Mouse (Mus musculus) large intestine, adult 2 months (tissue): ENCODE data around the gene Bcl6. TPM values are rescaled to one million over a fixed set of nuclear protein-coding genes. Genes with fewer than 3 reads are reported as not detected.

ENCODE experiments used
- DNase-seq: peaks from one replicate; pipeline ENCODE4 v3.0.0-alpha.2; 2012; ENCODE audit warnings: low read depth, low spot score
- WGBS: fragments of 180-500 bp; shearing (Covaris S2); methylation state at CpG from one replicate; pipeline ENCODE4 v1.1.7; 2018; 5-methylcytosine and 5-hydroxymethylcytosine counted together
- polyA plus RNA-seq: library from polyadenylated mRNA; depleted of rRNA; stranded (reverse); fragments of >200 nt; gene quantifications from 2 replicates; pipeline ENCODE4 v1.2.3, GENCODE M21; 2012; rRNA removed

Bcl6 gene
- polyA plus RNA-seq, 1 experiment = 8.7 TPM

DNA sequence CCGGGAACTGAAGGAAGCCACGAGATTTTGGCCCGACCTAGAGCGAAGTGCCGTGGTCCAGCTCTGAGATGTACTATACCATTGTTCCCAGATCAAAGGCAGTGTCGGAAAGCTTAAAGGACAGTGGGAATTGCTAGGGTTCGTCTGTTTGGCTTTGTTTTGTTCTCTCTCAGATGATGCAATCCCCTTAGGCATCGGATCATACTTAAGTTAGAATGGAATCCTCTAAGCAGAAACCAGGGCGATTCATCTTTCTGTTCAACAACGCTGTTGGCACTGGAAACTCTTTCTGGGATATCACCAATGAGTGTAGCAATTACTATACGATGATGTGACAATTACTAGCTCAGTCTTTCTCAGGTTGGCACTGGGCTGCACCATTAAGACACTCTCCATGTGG, 56.4 kb downstream of the Bcl6 start, which contains the start of gene Rtp2:
Rtp2 (minus strand) TSS at position 101 of the 400 bp plus-strand sequence.
- 79% methylated on average over 11 of the region's 11 CpGs for WGBS
- DNase-seq = no peak

DNA sequence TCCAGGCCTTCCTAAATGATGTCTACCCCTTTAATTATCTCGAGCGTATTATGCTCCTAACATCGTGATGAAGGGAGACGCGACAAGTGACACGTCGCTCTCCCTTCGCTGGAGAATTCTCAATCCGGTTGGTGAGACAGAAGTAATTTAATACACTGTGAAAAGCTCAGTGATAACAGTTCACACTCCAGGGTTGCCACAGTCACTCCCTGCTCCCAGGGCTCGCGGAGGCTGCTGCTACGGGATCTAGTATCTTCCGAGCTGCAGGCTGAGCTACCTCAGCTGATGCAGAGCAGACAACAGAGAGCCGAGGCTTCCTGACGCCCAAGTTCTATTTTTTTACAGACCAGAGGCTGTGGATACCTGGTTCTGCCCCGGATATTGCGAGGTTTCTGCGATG, 57.4 kb downstream of the Bcl6 start:
- 74% methylated on average over 18 of the region's 18 CpGs for WGBS
- no peak for DNase-seq

DNA sequence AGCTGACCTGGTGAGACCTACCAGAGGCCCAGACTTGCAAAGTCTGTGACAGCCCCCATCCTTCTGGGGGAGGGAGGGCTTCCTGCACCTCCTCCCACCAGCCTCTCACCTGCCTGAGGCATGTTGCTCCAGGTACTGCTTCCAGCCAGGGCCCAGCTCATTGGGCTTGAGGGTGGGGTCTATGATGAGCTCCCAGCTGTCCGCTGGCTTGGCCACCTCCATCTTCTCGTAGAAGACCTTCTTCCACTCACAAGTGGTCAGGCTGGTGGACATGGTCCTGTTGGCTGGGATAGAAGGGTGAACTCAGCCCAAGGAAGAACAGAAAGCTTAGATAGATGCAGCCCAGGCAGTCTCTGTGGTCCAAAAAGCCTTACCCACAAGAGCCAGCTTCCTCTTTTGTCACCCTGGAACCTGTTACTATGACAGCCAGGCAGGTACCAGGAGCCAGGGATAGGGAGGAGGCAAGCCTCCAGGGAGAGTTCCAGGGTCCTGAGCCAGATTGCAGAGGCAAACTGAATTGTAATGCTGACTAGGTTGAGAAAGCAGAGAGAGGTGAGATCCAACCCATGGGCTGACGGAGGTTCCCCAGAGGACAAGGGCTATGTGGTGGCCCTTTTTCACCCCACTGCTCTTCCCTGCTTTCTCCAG, 58.1 kb downstream of the Bcl6 start:
- no peak for DNase-seq
- 73% methylated on average over 3 of the region's 3 CpGs for WGBS

DNA sequence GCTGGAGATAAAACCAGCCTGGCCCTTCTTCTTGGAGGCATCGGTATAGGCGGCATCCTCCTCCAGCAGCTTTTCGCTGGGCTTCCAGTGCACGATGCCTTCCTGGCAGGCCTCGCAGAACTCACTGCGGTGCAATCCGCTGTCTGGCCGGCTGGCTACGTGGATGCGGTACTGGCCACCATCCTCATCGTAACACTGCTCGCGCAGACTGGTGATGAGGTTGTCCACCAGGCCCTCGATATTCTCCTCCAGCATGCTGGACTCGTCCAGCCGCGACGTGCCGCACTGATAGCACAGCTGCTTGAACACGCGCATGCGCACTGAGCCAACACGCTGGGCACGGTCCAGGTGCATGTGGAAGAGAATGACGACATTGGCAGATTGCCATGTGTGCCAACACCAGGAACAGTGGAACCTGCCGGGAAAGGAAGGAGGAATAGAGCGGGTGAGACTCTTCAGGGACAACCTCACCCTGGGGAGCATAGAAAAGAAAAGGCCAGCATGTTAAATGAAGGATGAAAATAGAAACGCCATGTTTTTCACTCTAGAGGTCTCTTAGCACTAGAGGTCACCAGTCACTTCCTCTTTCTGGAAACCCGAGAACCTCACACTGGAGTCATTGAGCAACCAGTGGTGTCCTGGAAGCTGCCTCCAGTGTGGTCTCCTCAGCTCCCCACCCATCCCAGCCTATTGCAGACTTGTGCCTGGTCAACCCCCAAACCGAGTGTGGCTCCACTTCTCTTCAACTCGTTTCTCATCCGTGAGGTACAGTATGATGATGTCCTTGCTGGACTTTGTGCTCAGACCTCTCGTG, 61.1 kb downstream of the Bcl6 start:
- DNase-seq = no peak
- WGBS = 86% methylated on average over 33 of the region's 33 CpGs

DNA sequence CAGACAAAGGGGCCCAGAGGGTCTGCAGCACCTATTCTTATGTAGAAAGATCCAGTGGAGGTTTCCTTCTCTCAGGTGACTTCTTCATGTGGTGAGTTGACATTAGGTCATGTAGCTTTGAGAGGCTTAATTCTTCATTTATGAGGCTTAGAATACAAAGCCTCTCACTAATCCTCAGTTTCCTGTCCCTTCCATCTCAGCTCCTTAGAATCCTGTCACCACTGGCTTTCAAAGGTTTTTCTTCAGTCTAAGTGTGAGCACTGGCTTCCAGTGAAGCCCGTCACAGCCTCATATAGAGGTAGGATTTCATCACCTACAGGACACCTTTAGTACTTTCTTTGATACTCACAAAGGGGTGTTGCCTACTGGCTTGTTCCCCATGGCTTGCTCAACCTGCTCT, 65.7 kb downstream of the Bcl6 start:
- 84% methylated on average over 1 of the region's 1 CpGs for WGBS
- DNase-seq = no peak

DNA sequence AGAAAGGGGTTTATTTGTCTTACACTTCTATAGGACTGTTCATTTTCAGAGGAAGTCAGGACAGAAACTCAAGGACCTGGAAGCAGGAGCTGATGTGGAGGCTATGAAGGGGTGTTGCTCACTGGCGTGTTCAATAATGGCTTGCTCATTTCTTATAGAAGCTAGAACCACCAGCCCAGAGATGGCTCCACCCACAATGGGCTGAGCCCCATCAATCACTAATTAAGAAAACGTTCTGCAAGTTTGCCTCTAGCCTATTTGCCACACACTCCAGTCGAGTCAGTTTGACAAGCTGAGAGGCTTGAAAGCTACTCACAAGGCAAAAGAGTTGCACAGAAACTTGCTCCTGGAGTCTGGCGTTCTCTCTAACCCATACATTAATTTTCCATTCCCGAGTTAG, 67.0 kb downstream of the Bcl6 start:
- WGBS = 70% methylated on average over 5 of the region's 5 CpGs
- DNase-seq = no peak

DNA sequence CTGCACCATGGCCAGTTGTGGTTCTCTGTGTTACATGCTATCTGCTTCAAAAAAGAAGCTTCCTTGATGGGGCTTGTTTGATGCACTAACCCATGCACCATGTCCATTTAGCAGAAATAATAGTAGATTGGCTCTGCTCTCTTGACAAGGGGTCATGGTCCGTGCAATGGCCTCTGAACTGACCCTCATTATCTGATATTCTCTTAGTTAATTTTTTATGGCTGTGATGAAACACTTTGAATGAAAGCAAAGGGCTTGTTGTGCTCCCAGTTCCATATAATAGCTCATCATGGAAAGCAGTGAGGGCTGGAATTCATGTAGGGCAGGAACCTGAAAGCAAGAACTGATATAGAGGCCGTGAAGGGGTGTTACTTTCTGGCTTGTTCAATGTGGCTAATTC, 69.2 kb downstream of the Bcl6 start:
- no peak for DNase-seq
- 64% methylated on average over 2 of the region's 2 CpGs for WGBS

Other genes with a start within 250 kb of the Bcl6 start
- 61.1 and 89.6 TPM in 2 replicates for gene Sst, start 97.9 kb downstream of the Bcl6 start, polyA plus RNA-seq
- gene Rtp2, start 56.5 kb downstream of the Bcl6 start, polyA plus RNA-seq = not detected in 2 replicates
- gene Gm37419, start 370 bp downstream of the Bcl6 start, polyA plus RNA-seq = not detected in 2 replicates